Mouse (Mus musculus) spleen, adult 12 weeks (tissue): ENCODE measurements around the gene Clps.
"Not testable (repeated sequence)": the region's sequence is repeated elsewhere in the genome, so short reads cannot be mapped to it uniquely, and the experiment has no call there.

Source experiments
- DNase-seq: peaks from one replicate; pipeline ENCODE4 v3.0.0; 2022; ENCODE audit warnings: low spot score

Clps gene

DNA sequence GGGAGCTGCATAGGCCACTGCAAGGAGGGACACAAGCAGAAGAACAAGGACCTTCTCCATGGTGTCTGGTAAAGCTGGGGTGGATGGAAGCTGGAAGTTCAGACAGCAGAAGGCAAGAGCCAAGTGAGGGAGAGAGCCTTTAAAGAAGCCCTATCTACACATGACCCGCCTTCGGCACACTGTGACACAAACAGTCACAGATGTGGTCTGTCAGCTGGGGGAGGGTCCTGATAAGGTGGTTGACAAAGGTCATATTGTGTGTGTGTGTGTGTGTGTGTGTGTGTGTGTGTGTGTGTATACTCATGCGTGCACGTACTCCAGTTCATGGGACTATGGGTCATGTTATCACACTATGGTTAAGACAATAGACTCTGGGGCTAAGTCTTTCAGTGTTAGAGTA lies at the start of gene Clps:
Clps (minus strand) TSS at position 169 of the 400 bp plus-strand sequence.
- DNase-seq = no peak

DNA sequence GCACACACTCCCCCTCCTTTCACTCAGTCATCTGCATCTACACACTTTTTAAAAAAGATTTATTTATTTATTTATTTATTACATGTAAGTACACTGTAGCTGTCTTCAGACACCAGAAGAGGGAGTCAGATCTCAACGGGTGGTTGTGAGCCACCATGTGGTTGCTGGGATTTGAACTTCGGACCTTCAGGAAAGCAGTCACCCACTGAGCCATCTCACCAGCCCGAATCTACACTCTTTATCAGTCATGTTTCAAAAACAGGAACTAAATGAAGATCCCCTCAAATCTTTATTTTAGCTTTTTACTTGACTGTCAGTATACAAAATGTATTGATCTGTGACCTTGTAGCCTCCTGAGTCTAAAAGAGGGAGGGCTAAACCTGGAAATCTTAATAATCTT lies 49.0 kb upstream of the Clps start:
- no peak for DNase-seq

DNA sequence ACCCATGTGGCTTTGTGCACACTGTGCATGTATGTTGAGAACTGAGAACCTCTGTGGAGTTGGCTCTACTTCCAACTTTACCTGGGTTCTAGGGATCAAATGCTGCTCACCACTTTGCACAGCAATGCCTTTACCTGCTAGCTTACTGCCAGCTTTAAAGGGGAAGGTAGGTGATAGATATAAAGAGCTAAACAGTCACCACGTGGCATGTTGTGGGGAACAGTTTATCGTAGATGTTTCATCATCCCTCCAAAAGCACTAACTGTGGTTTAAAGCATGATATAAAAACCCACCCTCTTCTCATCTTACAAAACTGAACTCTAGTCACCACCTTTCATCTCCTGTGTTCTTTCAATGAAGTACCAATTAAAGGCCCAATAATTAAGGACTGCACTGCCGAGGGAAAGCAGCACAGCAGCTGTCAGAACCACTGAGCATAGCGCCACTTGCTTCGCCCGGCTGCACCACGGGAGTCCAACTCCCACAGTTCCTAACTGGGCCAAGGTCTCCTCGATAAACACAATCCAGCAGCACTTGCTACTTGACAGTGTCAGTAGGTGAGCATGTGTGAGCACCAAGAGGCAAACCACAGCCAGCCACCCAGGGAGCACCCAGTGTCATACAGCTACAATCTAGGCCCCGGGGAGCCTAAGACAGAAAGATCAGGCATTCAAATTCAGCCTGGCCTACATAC lies 41.1 kb upstream of the Clps start:
- no peak for DNase-seq

DNA sequence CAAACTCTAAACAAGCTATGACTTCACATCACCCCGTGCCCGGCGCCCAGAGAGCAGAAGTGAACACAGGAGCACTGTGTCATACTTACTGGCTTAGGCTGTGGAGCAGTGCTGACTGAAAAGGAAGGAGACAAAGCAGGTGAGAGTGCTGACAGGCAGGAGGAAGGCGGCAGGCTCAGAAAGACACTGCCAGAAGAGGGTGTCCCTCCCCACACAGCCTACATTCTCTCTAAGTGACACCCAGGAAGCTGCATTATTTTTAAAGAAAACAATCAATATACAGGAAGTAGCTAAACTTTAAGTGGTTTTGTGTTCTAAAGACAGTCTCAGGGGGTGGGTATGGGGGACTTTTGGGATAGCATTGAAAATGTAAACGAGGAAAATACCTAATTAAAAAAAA lies 40.2 kb upstream of the Clps start:
- DNase-seq = no peak

DNA sequence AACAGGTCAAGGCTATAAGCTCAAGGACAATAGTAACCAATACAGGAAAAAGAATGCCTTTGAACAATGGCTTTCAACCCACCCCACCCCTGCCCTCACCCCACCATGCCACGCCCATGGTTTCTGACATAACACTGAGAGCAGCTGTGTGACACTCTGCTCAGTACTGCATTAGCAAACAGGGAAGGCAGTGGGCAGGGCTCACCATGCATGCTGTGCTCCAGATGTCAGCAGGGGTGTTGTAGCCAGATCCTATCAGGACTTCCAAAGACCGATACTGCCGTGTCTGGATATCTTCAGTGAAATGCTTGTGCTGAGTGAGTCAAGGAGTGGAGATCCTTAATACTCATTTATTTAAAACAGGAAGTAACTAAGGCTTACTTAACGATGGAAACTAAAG lies 33.4 kb upstream of the Clps start:
- DNase-seq = no peak

DNA sequence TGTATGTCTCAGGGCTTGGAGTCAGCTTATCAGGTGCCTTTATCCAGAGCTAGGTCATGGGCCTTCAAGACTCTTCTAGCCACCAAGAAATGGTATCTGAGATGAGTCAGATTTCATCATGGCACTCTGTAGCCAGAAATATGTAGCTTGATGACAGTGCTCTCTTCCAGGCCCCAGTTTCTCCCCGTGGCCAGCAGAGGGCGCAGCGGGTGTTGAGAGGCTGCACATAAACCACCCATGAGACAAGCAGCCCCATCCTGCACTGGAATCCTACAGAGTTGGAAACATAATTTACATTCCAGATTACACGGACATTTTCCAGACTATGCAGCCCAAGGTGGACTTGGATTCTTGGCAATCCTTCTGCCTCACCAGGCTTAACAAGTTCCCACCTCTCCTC lies 32.4 kb upstream of the Clps start:
- DNase-seq = peak; percentile 57

DNA sequence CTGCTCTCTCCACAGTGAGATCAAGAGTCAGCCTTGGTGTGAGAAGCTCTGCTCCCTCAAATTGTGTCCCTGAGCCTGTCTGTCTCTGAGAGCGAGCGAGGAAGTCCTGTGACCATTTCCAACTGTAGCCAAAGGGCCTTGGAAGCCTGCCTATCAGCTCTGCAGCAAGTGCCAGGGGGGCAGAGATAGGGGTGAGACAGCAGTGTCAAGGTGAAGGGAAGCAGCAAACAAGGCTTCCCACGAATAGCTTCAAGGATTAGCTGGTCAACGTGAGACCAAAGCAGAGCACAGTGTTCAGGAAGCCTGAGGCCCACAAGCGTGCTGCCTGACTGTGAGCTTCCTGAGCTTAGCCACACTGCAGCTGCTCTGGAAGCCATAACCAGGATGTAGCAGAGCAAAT lies 30.9 kb upstream of the Clps start:
- peak; percentile 40 for DNase-seq

DNA sequence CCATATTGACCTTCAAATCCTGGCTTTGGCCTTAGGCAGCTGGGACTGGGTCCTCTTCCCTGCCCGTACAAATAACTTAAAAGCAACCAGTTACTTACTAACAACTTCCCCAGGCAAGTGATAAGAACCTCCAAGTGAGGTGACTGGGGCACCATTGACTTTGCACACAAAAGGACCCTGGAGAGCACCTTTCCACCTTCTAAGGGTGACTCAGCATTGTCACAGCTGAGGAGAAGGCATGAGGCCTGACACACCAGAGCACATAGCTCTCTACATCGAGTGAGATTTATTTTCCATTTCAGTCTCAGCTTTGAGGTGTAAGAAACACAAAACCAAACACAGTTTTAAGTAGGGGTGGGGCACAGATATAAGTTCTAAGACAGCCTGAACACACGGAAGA lies 30.0 kb upstream of the Clps start:
- no peak for DNase-seq

DNA sequence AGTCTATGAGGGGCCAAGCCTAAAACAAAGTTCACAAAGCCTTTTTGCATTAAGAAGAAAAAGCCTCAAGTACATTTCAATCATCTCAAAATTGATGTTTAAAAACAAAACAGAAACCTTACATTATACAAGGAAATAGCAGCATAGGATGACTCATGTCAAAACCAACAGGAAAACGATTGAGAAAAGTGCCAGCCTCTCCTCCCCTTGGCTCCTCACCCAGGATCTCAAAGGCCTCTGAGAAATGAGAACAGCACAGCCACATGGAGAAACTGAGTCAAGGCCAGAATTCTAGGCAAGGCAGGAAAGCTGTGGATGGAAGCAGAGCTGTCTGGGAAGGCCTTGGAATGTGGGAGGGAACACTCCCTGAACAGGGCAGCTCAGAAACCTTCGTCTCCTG lies 28.0 kb upstream of the Clps start:
- DNase-seq = no peak

DNA sequence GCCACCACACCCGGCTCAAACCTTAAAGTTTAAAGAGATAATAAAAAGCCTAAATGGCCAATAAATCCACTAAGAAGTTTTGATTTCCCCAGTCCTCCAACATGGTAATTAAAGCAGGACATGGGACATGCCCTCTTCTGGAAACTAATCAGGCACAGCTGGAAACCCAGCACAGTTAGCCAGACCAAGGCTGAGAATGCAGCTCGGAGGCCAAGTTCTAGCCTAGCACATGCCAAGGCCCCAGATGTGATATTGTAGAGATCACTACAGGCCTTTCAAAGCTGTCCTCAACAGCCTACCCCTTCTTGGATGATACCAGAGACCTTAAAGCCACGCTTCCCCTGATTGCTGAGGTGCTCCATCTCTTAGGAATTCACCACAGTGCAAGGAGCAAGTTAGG lies 25.9 kb upstream of the Clps start:
- no peak for DNase-seq

DNA sequence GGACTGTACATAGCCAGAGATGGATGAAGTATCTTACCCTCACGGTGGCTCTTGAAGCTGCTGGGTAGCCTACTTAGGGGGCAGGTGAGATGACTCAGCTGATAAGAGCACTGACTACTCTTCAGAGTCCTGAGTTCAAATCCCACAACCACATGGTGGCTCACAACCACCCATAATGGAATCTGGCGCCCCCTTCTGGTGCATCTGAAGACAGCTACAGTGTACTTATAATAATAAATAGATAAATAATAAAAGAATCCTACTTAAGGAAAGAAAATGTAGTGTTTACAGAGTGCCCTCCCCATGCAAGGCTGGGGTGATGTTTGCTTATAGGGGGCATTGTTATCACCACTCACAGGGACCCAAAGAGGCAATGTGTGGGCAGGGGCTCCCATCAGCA lies 20.5 kb upstream of the Clps start:
- DNase-seq = no peak

DNA sequence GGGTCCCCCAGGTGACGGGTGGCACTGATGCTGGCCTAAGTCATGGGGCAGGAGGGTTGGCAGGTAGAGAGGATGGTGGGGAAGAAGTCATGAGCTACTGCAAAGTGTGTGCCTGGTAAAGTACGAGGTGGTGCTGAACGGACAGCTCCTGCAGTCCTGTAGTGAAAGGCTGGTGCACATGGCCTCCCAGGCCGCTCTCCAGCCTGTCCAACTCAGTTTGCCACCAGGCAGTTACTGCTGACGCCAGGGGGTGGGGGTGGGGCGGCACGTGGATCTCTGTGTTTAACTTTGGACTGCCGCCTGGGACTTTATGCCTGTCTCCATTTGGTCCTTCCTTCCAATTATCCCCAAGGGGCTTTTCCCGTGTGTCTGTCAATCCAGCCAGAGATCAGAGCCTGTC lies 19.8 kb upstream of the Clps start:
- DNase-seq = no peak

DNA sequence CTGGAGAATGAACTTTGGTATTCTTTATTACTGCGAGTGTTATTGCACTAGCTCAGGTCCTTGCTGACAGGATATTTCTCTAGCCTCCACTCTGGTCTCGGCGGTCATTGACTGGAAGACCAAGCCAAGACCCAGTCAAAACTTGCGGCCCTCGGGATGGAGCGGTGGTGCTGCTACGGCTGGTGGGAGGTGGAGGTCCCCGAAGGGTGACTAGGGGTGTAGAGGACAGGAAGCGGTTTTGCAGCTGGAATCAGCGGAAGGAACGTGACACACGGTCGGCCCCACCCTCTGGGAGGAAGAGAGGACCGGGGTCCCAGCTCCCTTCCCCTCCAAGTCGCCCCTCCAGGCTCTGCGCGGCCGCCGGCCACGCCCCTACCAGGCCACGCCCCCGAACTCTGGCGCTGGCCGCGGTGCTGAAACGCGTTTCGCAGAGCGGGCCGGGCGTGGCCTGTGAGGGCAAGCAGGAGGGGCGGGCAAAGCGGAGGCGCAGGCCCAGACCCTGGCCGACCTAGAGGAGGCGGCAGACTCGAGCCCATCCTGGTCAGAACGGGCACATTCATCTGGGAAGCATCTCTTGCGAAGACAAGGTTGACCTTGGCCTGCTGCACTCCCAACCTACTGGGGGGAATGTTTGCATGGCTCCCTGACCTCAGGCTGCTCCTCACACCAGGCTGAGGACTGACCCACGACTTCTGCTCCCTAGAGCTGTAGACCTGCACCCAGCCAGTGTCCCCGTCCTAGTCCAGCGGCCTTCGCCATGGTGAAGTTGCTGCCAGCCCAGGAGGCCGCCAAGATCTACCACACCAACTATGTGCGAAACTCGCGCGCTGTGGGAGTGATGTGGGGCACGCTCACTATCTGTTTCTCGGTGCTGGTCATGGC lies 14.9 kb upstream of the Clps start, which contains the start of gene Lhfpl5:
Lhfpl5 (plus strand) TSS at position 398 of the 882 bp plus-strand sequence.
- DNase-seq = peak; percentile 19

DNA sequence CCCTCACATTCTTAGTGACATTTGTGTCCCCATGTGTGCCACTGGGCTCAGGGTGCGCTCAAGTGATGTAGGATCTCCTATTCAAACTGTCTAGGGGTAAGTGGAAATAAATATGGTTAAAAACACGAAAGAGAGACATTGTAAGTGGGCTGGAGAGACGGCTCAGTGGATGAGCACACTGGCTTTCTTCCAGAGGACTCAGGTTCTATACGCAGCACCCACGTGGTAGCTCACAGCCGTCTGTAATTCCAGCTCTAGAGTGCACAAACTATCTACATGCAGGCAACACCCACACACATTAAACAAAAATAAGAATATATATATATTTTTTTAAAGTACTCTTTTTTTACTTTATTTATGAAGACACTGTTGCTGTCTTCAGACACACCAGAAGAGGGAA lies 12.4 kb upstream of the Clps start:
- no peak for DNase-seq

DNA sequence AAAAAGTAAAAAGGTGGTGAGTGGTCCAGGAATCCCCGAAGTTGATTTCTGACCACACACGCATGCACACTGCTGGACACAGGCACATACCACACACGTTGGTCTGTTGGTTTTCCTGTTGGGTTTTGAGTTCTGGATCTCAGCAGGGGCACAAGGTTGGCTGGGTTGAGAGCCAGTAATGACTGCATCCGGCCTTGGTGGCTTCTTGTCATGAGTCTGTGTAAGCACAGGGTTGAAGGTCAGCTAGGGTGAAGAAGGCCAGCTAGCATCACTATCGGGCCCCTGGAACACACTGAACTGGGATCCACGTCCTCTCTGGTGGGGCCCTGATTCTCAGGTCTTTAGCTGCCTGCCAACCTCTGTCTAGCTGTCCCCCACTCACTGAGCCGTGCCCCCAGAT lies 12.0 kb upstream of the Clps start:
- no peak for DNase-seq

DNA sequence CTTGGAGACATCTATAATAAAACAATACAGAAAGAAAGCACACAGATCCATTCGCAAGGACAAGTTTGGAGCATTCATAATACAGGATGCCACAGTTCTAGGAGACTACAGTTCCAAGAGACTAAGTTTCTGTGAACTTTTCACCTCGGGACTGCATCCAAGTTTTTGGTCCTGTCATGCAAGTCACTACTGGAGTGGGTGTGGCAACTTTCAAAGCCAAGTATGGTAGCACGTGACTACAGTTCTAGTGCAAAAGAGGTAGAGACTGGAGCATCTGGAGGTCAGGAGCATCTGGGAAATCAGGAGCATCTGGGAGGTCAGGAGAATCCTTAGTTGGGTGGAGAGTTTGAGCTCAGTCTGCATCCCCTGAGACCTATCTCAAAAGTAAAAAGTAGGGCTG lies 11.3 kb upstream of the Clps start:
- DNase-seq = no peak

DNA sequence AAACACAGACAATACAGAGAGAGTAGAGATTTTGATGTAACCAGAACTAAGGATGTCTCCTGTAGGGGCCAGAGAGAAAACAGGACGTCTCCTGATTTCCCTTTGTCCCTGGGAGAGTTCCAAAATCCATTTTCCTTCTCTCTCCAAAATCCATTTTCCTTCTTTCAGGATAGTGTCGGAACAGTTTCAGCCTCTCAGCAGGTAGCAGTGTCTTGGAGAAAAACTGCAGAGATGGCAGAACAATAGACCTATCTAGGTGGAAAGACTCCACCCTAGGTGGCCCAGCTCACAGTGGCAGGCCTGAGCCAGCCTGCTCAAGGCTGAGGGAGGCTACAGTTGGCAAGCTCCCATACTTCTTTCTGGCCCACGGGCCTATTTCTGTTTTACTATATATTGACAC lies 7.0 kb upstream of the Clps start:
- DNase-seq = no peak

DNA sequence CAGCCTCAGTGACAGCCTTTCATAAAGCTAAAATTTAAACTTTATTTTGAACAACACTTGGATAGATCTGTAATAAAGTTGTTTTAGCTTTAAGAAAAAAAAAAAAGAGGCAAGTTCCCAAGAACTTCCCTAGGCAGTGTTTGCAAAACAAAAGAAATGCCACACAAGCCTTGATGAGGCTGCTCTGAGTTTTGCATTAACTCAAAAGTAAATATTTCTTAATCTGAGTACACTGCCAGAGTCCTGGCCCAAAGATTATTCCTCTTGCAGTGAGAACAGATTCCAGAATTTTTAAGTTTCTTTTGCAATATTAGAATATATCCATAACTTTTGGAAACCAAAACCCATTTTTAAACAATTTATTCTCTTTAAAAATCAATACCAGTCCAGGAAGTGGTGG lies 4.6 kb upstream of the Clps start:
- DNase-seq = no peak

DNA sequence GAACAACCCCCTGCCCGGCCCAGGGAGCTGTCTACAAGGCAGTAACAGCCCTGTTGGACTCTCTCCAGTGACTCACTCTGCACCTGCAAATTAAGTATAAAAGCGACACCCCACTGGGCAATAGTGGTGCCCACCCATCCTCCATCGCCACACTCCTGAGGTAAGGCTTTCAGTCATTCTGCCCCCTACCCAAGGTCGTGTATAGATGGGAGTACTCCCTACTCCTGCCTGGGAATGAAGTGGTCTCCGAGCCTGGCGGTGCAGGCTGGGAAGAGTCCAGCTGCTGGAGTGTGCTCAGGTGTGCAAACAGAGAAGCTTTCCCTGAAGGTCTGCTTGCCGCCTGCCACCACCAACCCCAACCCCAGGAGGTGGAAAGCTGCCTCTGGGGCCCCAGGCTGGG lies 1.0 kb upstream of the Clps start:
- DNase-seq = no peak

DNA sequence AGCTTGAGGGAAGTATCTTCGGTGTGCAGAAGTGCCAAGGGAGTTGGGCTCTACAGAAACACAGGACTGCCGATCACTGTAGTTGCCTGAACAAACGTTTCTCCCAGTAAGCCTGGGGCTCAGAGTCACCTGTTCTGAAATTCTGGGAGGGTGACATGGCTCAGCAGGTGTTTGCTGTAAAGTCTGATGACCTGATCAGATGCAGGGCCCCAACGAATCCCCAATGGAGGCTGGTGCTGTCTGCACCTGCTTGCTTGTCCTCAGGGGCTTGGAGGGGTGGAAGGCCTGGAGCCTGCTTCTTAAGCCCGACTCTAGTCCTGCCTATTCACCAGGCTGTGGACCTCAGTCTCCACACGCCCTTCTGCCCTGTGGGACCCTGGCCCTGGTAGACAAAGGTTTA lies 2.8 kb downstream of the Clps start:
- DNase-seq = no peak

DNA sequence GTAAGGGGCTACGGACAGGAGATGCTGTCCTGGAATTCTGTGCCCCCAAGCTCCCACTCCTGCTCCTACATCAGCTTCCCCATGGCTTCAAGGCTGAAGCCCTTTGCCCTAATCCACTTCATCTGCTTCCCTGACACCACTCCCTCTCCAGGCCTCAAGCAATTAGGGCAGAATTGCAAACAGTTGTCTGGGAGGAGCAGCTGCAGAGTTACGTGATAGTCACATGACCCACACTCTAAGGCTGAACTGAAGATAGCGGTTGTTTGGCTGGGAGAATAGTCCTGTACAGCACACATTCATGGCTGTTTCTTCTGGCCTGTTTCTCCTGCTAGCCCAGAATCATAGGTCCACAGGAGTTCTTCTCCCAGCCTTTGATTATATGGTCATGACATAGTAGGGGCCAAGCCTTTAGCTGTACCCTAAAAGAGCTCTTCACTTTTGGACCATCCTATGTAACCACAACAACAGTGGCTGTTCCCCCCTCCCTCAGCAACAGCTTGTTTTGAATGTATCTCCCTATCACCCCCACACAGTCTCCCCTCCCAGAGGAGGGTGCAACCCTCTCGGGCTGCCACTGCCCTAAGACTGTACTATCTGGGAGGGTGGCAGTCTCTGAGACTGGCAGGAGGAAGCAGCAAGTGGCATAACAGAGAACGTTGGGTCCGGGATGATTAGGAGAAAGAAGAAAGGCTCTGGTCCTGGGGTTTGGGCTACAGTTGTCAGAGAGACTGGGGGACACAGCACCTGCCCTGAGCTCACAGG lies 3.8 kb downstream of the Clps start:
- no peak for DNase-seq

DNA sequence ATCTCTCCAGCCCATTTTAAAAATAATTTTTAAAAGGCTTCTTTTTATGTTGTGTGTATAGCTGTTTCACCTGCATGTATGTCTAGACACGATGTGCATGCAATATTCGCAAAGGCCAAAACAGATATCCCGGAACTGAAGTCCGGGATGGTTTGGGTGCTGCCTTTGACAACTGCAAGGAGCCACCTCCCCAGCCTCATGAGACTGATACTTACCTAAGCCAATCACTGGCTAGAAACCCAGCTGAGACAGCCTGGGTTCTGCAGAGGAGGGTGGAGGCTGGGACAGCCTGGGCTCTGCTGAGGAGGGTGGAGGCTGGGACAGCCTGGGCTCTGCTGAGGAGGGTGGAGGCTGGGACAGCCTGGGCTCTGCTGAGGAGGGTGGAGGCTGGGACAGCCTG lies 6.5 kb downstream of the Clps start:
- not testable (repeated sequence) for DNase-seq
